Comparison of ENCODE assay signal across 22 mouse cellular contexts in the genomic region with DNA sequence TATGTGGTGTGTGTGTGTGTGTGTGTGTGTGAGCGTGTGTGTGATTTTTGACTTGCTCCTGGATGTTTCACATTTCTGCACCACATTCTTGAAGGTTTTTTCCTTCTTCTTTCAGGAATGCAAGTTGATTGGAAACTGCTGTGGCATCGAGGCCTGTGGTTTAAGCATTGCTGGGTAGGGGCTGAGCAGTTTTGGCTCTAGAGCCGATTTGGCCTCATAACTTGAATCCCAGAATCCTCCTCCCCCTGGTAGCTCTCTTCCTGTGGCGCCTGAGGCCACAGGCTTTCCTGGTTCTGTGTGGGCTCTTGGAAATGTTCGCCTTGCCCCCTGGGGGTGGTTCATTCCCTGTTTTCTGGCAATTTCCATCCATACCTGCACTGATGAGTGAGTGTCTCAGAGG. TPM values are rescaled to one million over a fixed set of nuclear protein-coding genes. Genes with fewer than 3 reads are reported as not detected.
DNase-seq lines count a peak whose midpoint lies in the region; ATAC-seq and TF ChIP-seq lines count a peak whose summit lies in the region.
"Had no signal": no experiment of that assay in that cellular context is flagged by ENCODE, and none has a peak within 500 bp of the region (broad histone marks: within the 10 kb centered on the region; RNA-seq: fewer than 3 reads in every experiment).

No protein-coding gene starts in this region.

- no peak overlapping the region for H3K4me3 ChIP-seq in forebrain, embryonic 10.5 days
- no peak overlapping the region for H3K4me3 ChIP-seq in forebrain, embryonic 16.5 days (replicated peaks; ENCODE audit: low read length)
- H3K4me3 ChIP-seq in embryonic facial prominence, embryonic 11.5 days (ENCODE audit: low read depth, low read length): no peak overlapping the region
- H3K4me3 ChIP-seq in limb, embryonic 15.5 days: no peak overlapping the region
- no peak overlapping the region for H3K4me3 ChIP-seq in lung, adult 2 months (replicated peaks; ENCODE audit: extremely low read depth, low read depth, low read length)
- H3K4me3 ChIP-seq: heart, embryonic 10.5 days; hindbrain, embryonic 12.5 days; liver, embryonic 12.5 days; midbrain, embryonic 12.5 days; neural tube, embryonic 12.5 days had no signal

- TF ChIP-seq POLR2A in lung, adult 2 months (IDR thresholded peaks at IDR 0.05; ENCODE audit: borderline replicate concordance, extremely low read depth, low read depth, low read length): no peak

- WGBS in forebrain, embryonic 10.5 days: 56% methylated on average over 5 of the region's 5 CpGs
- WGBS in forebrain, embryonic 16.5 days: 67% methylated on average over 5 of the region's 5 CpGs
- WGBS in embryonic facial prominence, embryonic 11.5 days: 33% methylated on average over 5 of the region's 5 CpGs
- WGBS in limb, embryonic 15.5 days: 13% methylated on average over 5 of the region's 5 CpGs
- WGBS in lung, adult 2 months: 58% methylated on average over 5 of the region's 5 CpGs

- DNase-seq in forebrain, embryonic 10.5 days (ENCODE audit: extremely low spot score, low spot score): peak; percentile 30
- DNase-seq in embryonic facial prominence, embryonic 11.5 days (ENCODE audit: low spot score): peak; percentile 84
- DNase-seq in forelimb bud, embryonic 11.5 days (ENCODE audit: low read depth, low spot score): peak; percentile 72
- no peak for DNase-seq in cerebellum, adult 11-12 months
- no peak for DNase-seq in lung, adult 2 months
- no peak for DNase-seq in urinary bladder, postnatal 10 days (ENCODE audit: low spot score)
- DNase-seq: adrenal gland, postnatal 36 days; cerebellum, adult 18-20 months; cerebellum, postnatal 36 days; forebrain, postnatal 0 days; kidney, adult 8-10 months; kidney, postnatal 4 days; lung, embryonic 14.5 days; lung, postnatal 4 days; thymus, postnatal 4 days had no signal

- H3K36me3 ChIP-seq in forebrain, embryonic 10.5 days (replicated peaks): no peaks in the 10 kb centered on the region
- H3K36me3 ChIP-seq in forebrain, embryonic 16.5 days (ENCODE audit: control insufficient read depth, insufficient read depth): no peaks in the 10 kb centered on the region
- no peaks in the 10 kb centered on the region for H3K36me3 ChIP-seq in embryonic facial prominence, embryonic 11.5 days (replicated peaks; ENCODE audit: control insufficient read depth, insufficient read depth, low read depth, low read length)
- H3K36me3 ChIP-seq in limb, embryonic 15.5 days: no peaks in the 10 kb centered on the region
- H3K36me3 ChIP-seq: heart, embryonic 10.5 days; hindbrain, embryonic 12.5 days; liver, embryonic 12.5 days; midbrain, embryonic 12.5 days; neural tube, embryonic 12.5 days had no signal

- no peak for ATAC-seq in forebrain, embryonic 16.5 days
- peak; percentile 65; the same call in 1 of the 2 replicates for ATAC-seq in embryonic facial prominence, embryonic 11.5 days (replicated peaks; ENCODE audit: insufficient number of reproducible peaks, low FRiP score, low TSS enrichment, low read depth)
- ATAC-seq in limb, embryonic 15.5 days (ENCODE audit: insufficient number of reproducible peaks, low FRiP score, low TSS enrichment, low read depth): peak; percentile 58; the same call in 1 of the 2 replicates
- ATAC-seq: forebrain, postnatal 0 days; liver, embryonic 12.5 days had no signal

- H3K27me3 ChIP-seq in forebrain, embryonic 10.5 days (ENCODE audit: poor library complexity, severe bottlenecking): no peaks in the 10 kb centered on the region
- no peaks in the 10 kb centered on the region for H3K27me3 ChIP-seq in forebrain, embryonic 16.5 days (replicated peaks; ENCODE audit: control insufficient read depth, insufficient read depth, low read length)
- no peaks in the 10 kb centered on the region for H3K27me3 ChIP-seq in embryonic facial prominence, embryonic 11.5 days (ENCODE audit: control insufficient read depth, insufficient read depth, low read length)
- H3K27me3 ChIP-seq in limb, embryonic 15.5 days: no peaks in the 10 kb centered on the region
- H3K27me3 ChIP-seq: hindbrain, embryonic 12.5 days; liver, embryonic 12.5 days; midbrain, embryonic 12.5 days; neural tube, embryonic 12.5 days had no signal

- no peak overlapping the region for H3K4me2 ChIP-seq in forebrain, embryonic 16.5 days (ENCODE audit: low read length)
- H3K4me2 ChIP-seq in embryonic facial prominence, embryonic 11.5 days (ENCODE audit: low read depth, low read length): no peak overlapping the region
- no peak overlapping the region for H3K4me2 ChIP-seq in limb, embryonic 15.5 days
- H3K4me2 ChIP-seq: hindbrain, embryonic 12.5 days; liver, embryonic 12.5 days; lung, embryonic 14.5 days; midbrain, embryonic 12.5 days; neural tube, embryonic 12.5 days had no signal

- peaks cover 5% of the 10 kb centered on the region; the same call in 1 of the 2 replicates for H3K9me3 ChIP-seq in forebrain, embryonic 10.5 days
- H3K9me3 ChIP-seq in forebrain, embryonic 16.5 days (ENCODE audit: control insufficient read depth, low read length): no peaks in the 10 kb centered on the region
- H3K9me3 ChIP-seq in embryonic facial prominence, embryonic 11.5 days (replicated peaks; ENCODE audit: control insufficient read depth, low read length): no peaks in the 10 kb centered on the region
- no peaks in the 10 kb centered on the region for H3K9me3 ChIP-seq in limb, embryonic 15.5 days
- H3K9me3 ChIP-seq: heart, embryonic 10.5 days; hindbrain, embryonic 12.5 days; liver, embryonic 12.5 days; midbrain, embryonic 12.5 days; neural tube, embryonic 12.5 days had no signal

- H3K4me1 ChIP-seq in forebrain, embryonic 10.5 days: peaks cover 11% of the 10 kb centered on the region; the same call in 1 of the 2 replicates
- no peaks in the 10 kb centered on the region for H3K4me1 ChIP-seq in forebrain, embryonic 16.5 days (replicated peaks; ENCODE audit: control insufficient read depth, insufficient read depth, low read length)
- peaks cover 3% of the 10 kb centered on the region; the same call in 1 of the 2 replicates for H3K4me1 ChIP-seq in embryonic facial prominence, embryonic 11.5 days (ENCODE audit: control insufficient read depth, insufficient read depth, low read length)
- H3K4me1 ChIP-seq in limb, embryonic 15.5 days: peaks cover 8% of the 10 kb centered on the region
- no peaks in the 10 kb centered on the region for H3K4me1 ChIP-seq in lung, adult 2 months (ENCODE audit: control insufficient read depth, insufficient read depth, low read length)
- H3K4me1 ChIP-seq: hindbrain, embryonic 12.5 days; liver, embryonic 12.5 days; midbrain, embryonic 12.5 days; neural tube, embryonic 12.5 days had no signal

- H3K27ac ChIP-seq in forebrain, embryonic 10.5 days: peak overlapping the region; percentile 72
- H3K27ac ChIP-seq in forebrain, embryonic 16.5 days (ENCODE audit: low read length): no peak overlapping the region
- peak overlapping the region; percentile 72 for H3K27ac ChIP-seq in embryonic facial prominence, embryonic 11.5 days (replicated peaks; ENCODE audit: low read depth, low read length)
- peak overlapping the region; percentile 67 for H3K27ac ChIP-seq in limb, embryonic 15.5 days
- H3K27ac ChIP-seq: heart, embryonic 10.5 days; hindbrain, embryonic 12.5 days; liver, embryonic 12.5 days; midbrain, embryonic 12.5 days; neural tube, embryonic 12.5 days had no signal

- H3K9ac ChIP-seq in forebrain, embryonic 16.5 days (replicated peaks; ENCODE audit: low read depth, low read length): no peak overlapping the region
- peak overlapping the region; percentile 13 for H3K9ac ChIP-seq in embryonic facial prominence, embryonic 11.5 days (replicated peaks; ENCODE audit: low read length)
- no peak overlapping the region for H3K9ac ChIP-seq in limb, embryonic 15.5 days
- H3K9ac ChIP-seq: forebrain, postnatal 0 days; hindbrain, embryonic 12.5 days; liver, embryonic 12.5 days; lung, embryonic 14.5 days; midbrain, embryonic 12.5 days; neural tube, embryonic 12.5 days had no signal

- no peak for TF ChIP-seq CTCF in lung, adult 2 months (IDR thresholded peaks at IDR 0.05; ENCODE audit: insufficient read depth, low read length)

RNA-seq across cellular contexts. Expression of gene H2afy2, which starts 28.0 kb away (rescaled TPM):
- 327 and 330 TPM in 2 replicates for polyA plus RNA-seq in forebrain, embryonic 10.5 days (2016; fragmentation: Nextera tagmentation; extraction: Ambion mirVana)
- 301 and 306 TPM in 2 replicates for polyA plus RNA-seq in forebrain, embryonic 16.5 days (2015; fragmentation: Nextera tagmentation; extraction: Ambion mirVana)
- polyA plus RNA-seq in embryonic facial prominence, embryonic 11.5 days (2014; fragmentation: Nextera tagmentation; extraction: Ambion mirVana): 319 and 335 TPM in 2 replicates
- polyA plus RNA-seq in limb, embryonic 15.5 days (2015; fragmentation: Nextera tagmentation; extraction: Ambion mirVana): 127 and 144 TPM in 2 replicates
- polyA plus RNA-seq in lung, adult 2 months (2012; rRNA removed): 5.4 and 6.5 TPM in 2 replicates

Comparison
In these comparisons a context has a peak if more than half of its experiments do, and no peak if none do; other contexts are left out.
1. DNase-seq: peak in forebrain, embryonic 10.5 days (single experiment), embryonic facial prominence, embryonic 11.5 days (single experiment) and forelimb bud, embryonic 11.5 days (single experiment); none in cerebellum, adult 11-12 months (single experiment), lung, adult 2 months (single experiment) and urinary bladder, postnatal 10 days (single experiment).
2. RNA of gene H2afy2, which starts 28.0 kb away (polyA plus RNA-seq): 319 to 335 TPM in embryonic facial prominence, embryonic 11.5 days, 327 to 330 TPM in forebrain, embryonic 10.5 days, 301 to 306 TPM in forebrain, embryonic 16.5 days and 127 to 144 TPM in limb, embryonic 15.5 days; 5.4 to 6.5 TPM in lung, adult 2 months; every median in the first group is over 10 times any median in the second.